Mouse (Mus musculus) ES-E14 (cell line): ENCODE data around the gene Map4.

Experiments
- HCFC1 ChIP-seq: IDR thresholded peaks from 2 replicates; pipeline ENCODE4 v1.6.1; 2012; ENCODE audit warnings: low read length, inconsistent platforms, borderline replicate concordance; ENCODE audit not compliant: insufficient read depth
- ZC3H11A ChIP-seq: IDR thresholded peaks from 2 replicates; pipeline ENCODE4 v1.6.1; 2012; ENCODE audit warnings: low read depth, mild to moderate bottlenecking, inconsistent platforms, low read length, borderline replicate concordance
- ZNF384 ChIP-seq: IDR thresholded peaks from 2 replicates; pipeline ENCODE4 v1.6.1; 2012; ENCODE audit warnings: low read depth, low read length, inconsistent platforms

- TF ChIP-seq ZC3H11A (no peak), HCFC1 (no peak), ZNF384 (no peak)
Measured at GRCm38 (mm10) chr9:109886259-109886658, 45.0 kb upstream of the Map4 start.
